Mouse (Mus musculus) C2C12 (cell line): ENCODE measurements at regions not wholly inside any gene's neighbourhood (a gene's known extent, or its start where the extent isn't known, plus 50 kb on each side); places are given as distances from the start of the nearest gene placed in this dataset.

ENCODE experiments used
- CTCF ChIP-seq: IDR thresholded peaks from one replicate; pipeline ENCODE4 v1.5.1; 2011; ENCODE audit not compliant: control insufficient read depth, insufficient read depth, insufficient read length
- MAX ChIP-seq: IDR thresholded peaks from one replicate; pipeline ENCODE4 v1.6.1; 2011; ENCODE audit warnings: mild to moderate bottlenecking, control low read depth
- USF1 ChIP-seq: IDR thresholded peaks from one replicate; pipeline ENCODE4 v1.6.1; 2011; ENCODE audit warnings: low read depth, mild to moderate bottlenecking, control low read depth, moderate library complexity

GRCm38 (mm10) chr1:69296816-69297215 is 189.0 kb upstream of the Erbb4 start:
- no peak for TF ChIP-seq CTCF
- no peak for TF ChIP-seq USF1
- no peak for TF ChIP-seq MAX
